Mouse (Mus musculus) erythroblast, embryonic 14.5 days (primary cell): ENCODE data around the gene Mpi. TPM values are rescaled to one million over a fixed set of nuclear protein-coding genes. Genes with fewer than 3 reads are reported as not detected.

ENCODE experiments used
- H3K27me3 ChIP-seq: 2 replicates; pipeline ENCODE4 v1.6.1; 2012; ENCODE audit warnings: inconsistent platforms; ENCODE audit not compliant: control insufficient read depth
- H3K36me3 ChIP-seq: 2 replicates; pipeline ENCODE4 v1.6.1; 2012; ENCODE audit warnings: mild to moderate bottlenecking, inconsistent platforms; ENCODE audit not compliant: control insufficient read depth
- H3K4me1 ChIP-seq: 2 replicates; pipeline ENCODE4 v1.6.1; 2012; ENCODE audit warnings: inconsistent platforms; ENCODE audit not compliant: control insufficient read depth
- H3K4me3 ChIP-seq: replicated peaks from 2 replicates; pipeline ENCODE3; 2012; ENCODE audit warnings: moderate library complexity, mild to moderate bottlenecking, inconsistent platforms
- H3K9me3 ChIP-seq: 2 replicates; pipeline ENCODE4 v1.6.1; 2012; ENCODE audit warnings: low read length, inconsistent platforms, mixed read lengths; ENCODE audit not compliant: control insufficient read depth
- GATA1 ChIP-seq: IDR thresholded peaks from 2 replicates; pipeline ENCODE4 v1.6.1; 2012; ENCODE audit warnings: low read length, inconsistent platforms, mixed read lengths
- TAL1 ChIP-seq: IDR thresholded peaks from 3 replicates; pipeline ENCODE4 v1.6.1; 2012; ENCODE audit warnings: low read length, inconsistent platforms, mixed read lengths
- polyA plus RNA-seq: library from polyadenylated mRNA; stranded (reverse); fragments of >175 nt; gene quantifications from 2 replicates; pipeline ENCODE4 v1.2.3, GENCODE M21; 2012

The Mpi gene
- polyA plus RNA-seq, 1 experiment = 0.08 TPM

- TF ChIP-seq GATA1 (no peak), TAL1 (no peak)
- Histone ChIP-seq H3K27me3 (no peaks in the 10 kb centered on the region), H3K36me3 (peaks cover 66% of the 10 kb centered on the region), H3K4me1 (peaks cover 36% of the 10 kb centered on the region), H3K4me3 (peak within 1 kb of the TSS; percentile 72), H3K9me3 (no peaks in the 10 kb centered on the region)
These were observed 15.4 kb downstream of the Mpi start, which contains the start of gene Fam219b for GRCm38 (mm10) chr9:57537044-57537727. Fam219b (plus strand) TSS chr9:57537528.

- Histone ChIP-seq H3K9me3 (no peaks in the 10 kb centered on the region), H3K27me3 (no peaks in the 10 kb centered on the region), H3K36me3 (peaks cover 68% of the 10 kb centered on the region), H3K4me1 (peaks cover 33% of the 10 kb centered on the region), H3K4me3 (peak overlapping the region; percentile 72)
- TF ChIP-seq TAL1 = no peak
- no peak for TF ChIP-seq GATA1
These were observed 16.2 kb downstream of the Mpi start for GRCm38 (mm10) chr9:57536362-57536761.

GRCm38 (mm10) chr9:57531946-57532345, 20.6 kb downstream of the Mpi start:
- Histone ChIP-seq H3K36me3 (peaks cover 71% of the 10 kb centered on the region), H3K27me3 (no peaks in the 10 kb centered on the region), H3K4me1 (peaks cover 7% of the 10 kb centered on the region), H3K4me3 (no peak overlapping the region), H3K9me3 (no peaks in the 10 kb centered on the region)
- no peak for TF ChIP-seq TAL1
- TF ChIP-seq GATA1 = no peak

GRCm38 (mm10) chr9:57526435-57526834, 26.1 kb downstream of the Mpi start:
- no peaks in the 10 kb centered on the region for H3K27me3 ChIP-seq
- H3K4me3 ChIP-seq = no peak overlapping the region
- H3K4me1 ChIP-seq = peaks cover 38% of the 10 kb centered on the region
- no peaks in the 10 kb centered on the region for H3K9me3 ChIP-seq
- no peak for TF ChIP-seq TAL1
- TF ChIP-seq GATA1 = no peak
- peaks cover 48% of the 10 kb centered on the region for H3K36me3 ChIP-seq

- Histone ChIP-seq H3K9me3 (no peaks in the 10 kb centered on the region), H3K4me1 (peaks cover 42% of the 10 kb centered on the region), H3K4me3 (no peak overlapping the region), H3K36me3 (peaks cover 40% of the 10 kb centered on the region), H3K27me3 (no peaks in the 10 kb centered on the region)
- TF ChIP-seq TAL1 = no peak
These were observed 27.0 kb downstream of the Mpi start for GRCm38 (mm10) chr9:57525516-57525915.

- Histone ChIP-seq H3K4me1 (peaks cover 47% of the 10 kb centered on the region), H3K4me3 (no peak overlapping the region)
These were observed 28.1 kb downstream of the Mpi start for GRCm38 (mm10) chr9:57524439-57524838.

GRCm38 (mm10) chr9:57523754-57524153, 28.8 kb downstream of the Mpi start:
- no peak for TF ChIP-seq TAL1
- no peak for TF ChIP-seq GATA1
- Histone ChIP-seq H3K36me3 (peaks cover 23% of the 10 kb centered on the region), H3K27me3 (no peaks in the 10 kb centered on the region), H3K9me3 (no peaks in the 10 kb centered on the region), H3K4me3 (no peak overlapping the region), H3K4me1 (peaks cover 47% of the 10 kb centered on the region)

More at GRCm38 (mm10) chr9:57524439-57524838, 28.1 kb downstream of the Mpi start:
- no peaks in the 10 kb centered on the region for H3K27me3 ChIP-seq
- TF ChIP-seq GATA1 = no peak
- peaks cover 30% of the 10 kb centered on the region for H3K36me3 ChIP-seq
- H3K9me3 ChIP-seq = no peaks in the 10 kb centered on the region

GRCm38 (mm10) chr9:57522861-57523246, 29.7 kb downstream of the Mpi start:
- peaks cover 47% of the 10 kb centered on the region for H3K4me1 ChIP-seq
- peak overlapping the region; percentile 88 for H3K4me3 ChIP-seq
- no peaks in the 10 kb centered on the region for H3K27me3 ChIP-seq
- no peaks in the 10 kb centered on the region for H3K9me3 ChIP-seq
- H3K36me3 ChIP-seq = peaks cover 17% of the 10 kb centered on the region
- TF ChIP-seq GATA1 = no peak
- no peak for TF ChIP-seq TAL1

GRCm38 (mm10) chr9:57522114-57522860, 30.3 kb downstream of the Mpi start:
- Histone ChIP-seq H3K27me3 (no peaks in the 10 kb centered on the region), H3K9me3 (no peaks in the 10 kb centered on the region), H3K4me1 (peaks cover 47% of the 10 kb centered on the region), H3K4me3 (peak overlapping the region; percentile 88), H3K36me3 (peaks cover 17% of the 10 kb centered on the region)
- TF ChIP-seq TAL1 (no peak), GATA1 (no peak)
